ENCODE assay signal across 20 mouse cellular contexts in the genomic region with DNA sequence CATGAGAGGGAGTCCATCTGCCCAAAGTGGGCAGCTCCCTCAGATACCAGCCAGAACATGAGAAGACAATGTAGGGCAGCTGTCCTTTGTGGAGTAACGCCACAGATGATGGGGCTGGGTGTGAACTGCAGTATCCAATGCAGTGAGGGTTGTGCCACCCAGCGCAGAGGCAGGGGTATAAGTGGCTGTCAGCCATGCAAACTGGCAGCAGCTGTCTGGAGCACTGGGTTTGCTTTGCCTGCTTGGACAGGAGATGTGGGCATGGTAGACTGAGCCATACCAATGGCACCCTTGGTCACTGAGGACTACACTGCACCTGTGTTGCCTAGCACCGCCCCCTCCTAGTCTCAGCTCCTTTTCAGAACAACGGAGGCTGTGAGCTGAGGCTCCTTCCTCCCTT.
DNase-seq lines count a peak whose midpoint lies in the region; ATAC-seq lines count a peak whose summit lies in the region.
"Had no signal": no experiment of that assay in that cellular context is flagged by ENCODE, and none has a peak within 500 bp of the region (broad histone marks: within the 10 kb centered on the region; RNA-seq: fewer than 3 reads in every experiment).

No protein-coding gene starts in this region.

- no peaks in the 10 kb centered on the region for H3K9me3 ChIP-seq in heart, embryonic 12.5 days (replicated peaks)
- H3K9me3 ChIP-seq in megakaryocyte, embryonic 14.5 days, result peaks cover 5% of the 10 kb centered on the region; the same call in 1 of the 2 replicates

- H3K27ac ChIP-seq in heart, embryonic 12.5 days (ENCODE audit: poor library complexity, severe bottlenecking), result no peak overlapping the region

- no peak for ATAC-seq in heart, embryonic 12.5 days (ENCODE audit: insufficient number of reproducible peaks, low FRiP score)
- no peak for ATAC-seq in megakaryocyte, adult 5-6 weeks (ENCODE audit: poor library complexity, severe bottlenecking)
- ATAC-seq: activated CD4-positive, CD25-positive, alpha-beta regulatory T cell, adult 4 months; CD4-positive, CD25-positive, alpha-beta regulatory T cell, adult 4 months; Patski had no signal

- H3K4me3 ChIP-seq in heart, embryonic 12.5 days, result no peak overlapping the region
- H3K4me3 ChIP-seq in megakaryocyte, embryonic 14.5 days (replicated peaks), result peak overlapping the region; percentile 46

- no peaks in the 10 kb centered on the region for H3K4me1 ChIP-seq in heart, embryonic 12.5 days (replicated peaks)
- no peaks in the 10 kb centered on the region for H3K4me1 ChIP-seq in megakaryocyte, embryonic 14.5 days

- H3K27me3 ChIP-seq in heart, embryonic 12.5 days (replicated peaks), result peaks cover 12% of the 10 kb centered on the region
- H3K27me3 ChIP-seq in megakaryocyte, embryonic 14.5 days (replicated peaks), result no peaks in the 10 kb centered on the region
- H3K27me3 ChIP-seq: Patski had no signal

- H3K4me2 ChIP-seq in heart, embryonic 12.5 days, result no peak overlapping the region

- DNase-seq in heart, adult 11 months, result peak; percentile 64
- DNase-seq in kidney, postnatal 10 days, result peak; percentile 2
- DNase-seq in kidney, adult 18-20 months, result no peak
- DNase-seq: adrenal gland, adult 2 months; adrenal gland, adult 8-10 months; adrenal gland, postnatal 10 days; adrenal gland, postnatal 14 days; adrenal gland, postnatal 25 days; adrenal gland, postnatal 36 days; B cell, adult 2 months; cerebellum, adult 11 months; cerebellum, adult 11-12 months; cerebellum, adult 18-20 months had no signal

- H3K9ac ChIP-seq in heart, embryonic 12.5 days, result no peak overlapping the region

- H3K36me3 ChIP-seq in heart, embryonic 12.5 days, result no peaks in the 10 kb centered on the region
- H3K36me3 ChIP-seq in megakaryocyte, embryonic 14.5 days (replicated peaks; ENCODE audit: low read length), result no peaks in the 10 kb centered on the region
- H3K36me3 ChIP-seq: G1E had no signal

- WGBS in heart, embryonic 12.5 days, result 75% methylated on average over 4 of the region's 4 CpGs
